Mouse (Mus musculus) neural tube, embryonic 11.5 days (tissue): ENCODE data around the gene Vamp5. TPM values are rescaled to one million over a fixed set of nuclear protein-coding genes. Genes with fewer than 3 reads are reported as not detected.

Source experiments
- ATAC-seq: fragments of 200-750 bp; cut with Nextera tagmentation; 2 replicates; pipeline ENCODE4 v1.8.0; 2017; ENCODE audit warnings: moderate number of reproducible peaks, mild to moderate bottlenecking, moderate TSS enrichment, moderate library complexity; ENCODE audit not compliant: insufficient read depth, low FRiP score, low TSS enrichment
- DNase-seq: peaks from one replicate; pipeline ENCODE4 v3.0.0-alpha.2; 2015; ENCODE audit warnings: low spot score
- H3K27ac ChIP-seq: fragments of 300-500 bp; sonication (generic); 2 replicates; pipeline ENCODE4 v1.5.1; 2014; ENCODE audit warnings: low read depth, mild to moderate bottlenecking, low read length
- H3K27me3 ChIP-seq: fragments of 300-500 bp; sonication (generic); 2 replicates; pipeline ENCODE4 v1.6.1; 2014; ENCODE audit warnings: mild to moderate bottlenecking, low read length, mixed read lengths; ENCODE audit not compliant: control insufficient read depth, insufficient read depth
- H3K36me3 ChIP-seq: fragments of 300-500 bp; sonication (generic); 2 replicates; pipeline ENCODE4 v1.6.1; 2014; ENCODE audit warnings: mild to moderate bottlenecking, low read length, moderate library complexity, mixed read lengths; ENCODE audit not compliant: control insufficient read depth, insufficient read depth
- H3K4me1 ChIP-seq: fragments of 300-500 bp; sonication (generic); 2 replicates; pipeline ENCODE4 v1.6.1; 2014; ENCODE audit warnings: low read length, mixed read lengths; ENCODE audit not compliant: control insufficient read depth, insufficient read depth
- H3K4me2 ChIP-seq: fragments of 300-500 bp; sonication (generic); 2 replicates; pipeline ENCODE4 v1.6.1; 2014; ENCODE audit warnings: low read depth, mild to moderate bottlenecking, moderate library complexity
- H3K4me3 ChIP-seq: fragments of 300-500 bp; sonication (generic); 2 replicates; pipeline ENCODE4 v1.5.1; 2014; ENCODE audit warnings: low read depth, low read length
- H3K9ac ChIP-seq: fragments of 300-500 bp; sonication (generic); 2 replicates; pipeline ENCODE4 v1.6.1; 2014; ENCODE audit warnings: mild to moderate bottlenecking, low read length
- H3K9me3 ChIP-seq: fragments of 300-500 bp; sonication (generic); 2 replicates; pipeline ENCODE4 v1.6.1; 2016; ENCODE audit warnings: low read length; ENCODE audit not compliant: control insufficient read depth
- WGBS: fragments of 180-500 bp; shearing (Covaris S2); extraction: QIAGEN DNeasy Blood & Tissue Kit; methylation state at CpG from one replicate; pipeline ENCODE4 v1.1.7; 2014; 5-methylcytosine and 5-hydroxymethylcytosine counted together
- polyA plus RNA-seq: library from polyadenylated mRNA; unstranded; fragments of >200 nt; fragmentation: Nextera tagmentation; extraction: Ambion mirVana; gene quantifications from 2 replicates; pipeline ENCODE4 v1.2.1, GENCODE M21; 2014

The Vamp5 gene
- 13.4 and 16.3 TPM in 2 replicates for polyA plus RNA-seq

DNA sequence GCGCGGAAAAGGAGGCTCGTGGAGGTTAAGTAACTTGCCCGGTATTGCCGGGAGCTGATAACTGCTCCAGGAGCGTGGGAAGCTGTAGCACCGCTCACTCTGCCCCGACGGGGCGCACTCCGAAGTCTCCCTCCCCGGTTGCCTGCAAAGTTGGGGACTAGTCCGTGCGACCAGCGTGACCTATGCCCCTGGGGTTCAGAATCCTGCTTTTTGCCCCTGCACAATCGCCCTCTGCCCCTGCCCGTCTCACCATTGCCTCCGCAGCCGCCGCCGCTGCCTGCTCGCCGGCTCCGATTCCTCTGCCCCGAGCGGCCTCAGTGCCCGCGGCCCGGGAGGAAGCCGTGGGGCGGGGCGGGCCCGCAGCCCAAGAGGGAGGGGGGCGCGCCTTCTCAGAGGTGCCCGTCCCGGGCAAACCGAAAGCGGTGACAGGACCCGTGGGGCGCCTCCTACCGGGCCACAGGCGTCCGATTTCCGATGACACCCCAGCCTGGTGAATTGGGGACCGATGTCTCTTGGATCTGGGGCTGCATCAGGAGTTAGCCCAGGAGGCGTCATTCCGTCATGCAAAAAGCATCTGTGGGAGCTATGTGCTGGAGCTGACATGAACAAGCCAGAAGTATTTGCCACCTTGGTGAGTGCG, at the start of gene Vamp5:
Gene Vamp5, minus strand, starts transcription at position 338 of the 640 bp plus-strand sequence.
- H3K36me3 ChIP-seq, result no peaks in the 10 kb centered on the region
- H3K4me3 ChIP-seq, result peak within 1 kb of the TSS; percentile 43
- no peak within 1 kb of the TSS for H3K27ac ChIP-seq
- peak within 1 kb of the TSS; percentile 61 for H3K4me2 ChIP-seq
- peak; percentile 38; the same call in 1 of the 2 replicates for ATAC-seq
- 3% methylated on average over 47 of the region's 49 CpGs for WGBS
- peak; percentile 64 for DNase-seq
- H3K27me3 ChIP-seq, result peaks cover 15% of the 10 kb centered on the region; the same call in 1 of the 2 replicates
- H3K9me3 ChIP-seq, result no peaks in the 10 kb centered on the region
- H3K4me1 ChIP-seq, result peaks cover 4% of the 10 kb centered on the region; the same call in 1 of the 2 replicates
- peak within 1 kb of the TSS; percentile 56 for H3K9ac ChIP-seq

DNA sequence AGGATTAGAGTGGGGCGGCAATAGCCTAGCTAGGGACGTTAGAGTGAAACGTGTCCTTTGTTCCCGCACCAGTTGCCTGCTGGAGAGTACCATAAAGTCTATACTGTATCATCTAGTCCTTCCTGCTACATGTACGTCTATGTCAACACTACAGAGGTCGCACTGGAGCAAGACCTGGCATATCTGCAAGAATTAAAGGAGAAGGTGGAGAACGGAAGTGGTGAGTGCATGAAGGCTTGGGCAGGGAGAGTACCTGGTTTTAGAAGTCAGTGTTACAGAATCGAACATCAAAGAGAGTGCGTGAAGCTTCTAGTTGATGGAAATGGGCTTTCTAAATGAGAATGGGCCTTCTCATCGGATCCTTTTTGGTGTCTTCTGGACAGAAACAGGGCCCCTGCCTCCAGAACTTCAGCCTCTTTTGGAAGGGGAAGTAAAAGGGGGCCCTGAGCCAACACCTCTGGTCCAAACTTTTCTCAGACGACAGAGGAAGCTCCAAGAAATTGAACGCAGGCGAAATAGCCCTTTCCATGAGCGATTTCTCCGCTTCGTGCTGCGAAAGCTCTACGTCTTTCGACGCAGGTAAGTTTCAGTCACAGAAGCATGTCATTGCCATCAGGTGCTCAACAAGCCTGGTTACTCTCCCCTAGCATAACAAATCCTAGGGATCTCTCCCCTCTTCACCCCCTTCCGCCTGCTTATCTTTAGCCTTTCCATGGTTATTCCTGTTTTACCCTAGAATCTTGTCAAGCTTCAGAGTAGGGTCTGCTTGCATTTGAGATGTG, 49.0 kb upstream of the Vamp5 start:
- H3K4me1 ChIP-seq, result no peaks in the 10 kb centered on the region
- H3K9me3 ChIP-seq, result no peaks in the 10 kb centered on the region
- no peak overlapping the region for H3K4me2 ChIP-seq
- no peak overlapping the region for H3K9ac ChIP-seq
- ATAC-seq, result no peak
- H3K36me3 ChIP-seq, result peaks cover 14% of the 10 kb centered on the region; the same call in 1 of the 2 replicates
- 90% methylated on average over 21 of the region's 21 CpGs for whole genome bisulfite sequencing
- no peak overlapping the region for H3K4me3 ChIP-seq
- DNase-seq, result no peak
- H3K27ac ChIP-seq, result no peak overlapping the region
- no peaks in the 10 kb centered on the region for H3K27me3 ChIP-seq

GRCm38 (mm10) chr6:72428036-72428435, 47.8 kb upstream of the Vamp5 start:
- Histone ChIP-seq H3K4me2 (no peak overlapping the region), H3K27me3 (no peaks in the 10 kb centered on the region), H3K36me3 (peaks cover 11% of the 10 kb centered on the region), H3K4me3 (no peak overlapping the region), H3K4me1 (no peaks in the 10 kb centered on the region), H3K27ac (no peak overlapping the region), H3K9ac (no peak overlapping the region), H3K9me3 (no peaks in the 10 kb centered on the region)
- peak; percentile 73 for DNase-seq
- ATAC-seq, result peak; percentile 77; the same call in 1 of the 2 replicates
- WGBS, result 39% methylated on average over 8 of the region's 8 CpGs

GRCm38 (mm10) chr6:72425646-72426045, 45.4 kb upstream of the Vamp5 start:
- Histone ChIP-seq H3K36me3 (peaks cover 6% of the 10 kb centered on the region), H3K4me1 (no peaks in the 10 kb centered on the region), H3K4me2 (no peak overlapping the region), H3K9ac (no peak overlapping the region), H3K4me3 (no peak overlapping the region), H3K9me3 (no peaks in the 10 kb centered on the region), H3K27ac (no peak overlapping the region), H3K27me3 (no peaks in the 10 kb centered on the region)
- DNase-seq (no peak), ATAC-seq (no peak)
- 92% methylated on average over 11 of the region's 11 CpGs for WGBS

DNA sequence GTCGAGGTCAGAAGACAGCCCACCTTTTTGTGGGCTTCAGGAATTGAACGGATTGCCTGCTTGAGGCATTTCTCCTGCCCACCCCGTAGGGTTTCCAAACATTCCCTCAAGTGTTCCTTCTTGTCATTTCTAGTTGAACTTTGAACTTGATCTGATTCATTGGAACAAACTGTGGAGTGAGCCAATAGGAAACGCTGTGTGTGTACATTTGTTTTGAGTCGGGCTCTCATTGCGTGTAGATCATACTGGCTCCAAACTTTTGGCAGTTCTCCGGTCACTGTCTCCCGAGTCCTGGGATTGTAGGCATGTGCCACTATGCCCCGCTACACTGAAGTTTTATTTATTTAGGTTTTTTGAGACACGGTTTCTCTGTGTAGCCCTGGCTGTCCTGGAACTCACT, 40.6 kb upstream of the Vamp5 start:
- Histone ChIP-seq H3K9me3 (no peaks in the 10 kb centered on the region), H3K4me3 (no peak overlapping the region), H3K4me1 (no peaks in the 10 kb centered on the region), H3K36me3 (peaks cover 3% of the 10 kb centered on the region), H3K27me3 (no peaks in the 10 kb centered on the region), H3K27ac (no peak overlapping the region), H3K9ac (no peak overlapping the region), H3K4me2 (no peak overlapping the region)
- ATAC-seq (no peak), DNase-seq (no peak)
- WGBS, result 92% methylated on average over 10 of the region's 10 CpGs

DNA sequence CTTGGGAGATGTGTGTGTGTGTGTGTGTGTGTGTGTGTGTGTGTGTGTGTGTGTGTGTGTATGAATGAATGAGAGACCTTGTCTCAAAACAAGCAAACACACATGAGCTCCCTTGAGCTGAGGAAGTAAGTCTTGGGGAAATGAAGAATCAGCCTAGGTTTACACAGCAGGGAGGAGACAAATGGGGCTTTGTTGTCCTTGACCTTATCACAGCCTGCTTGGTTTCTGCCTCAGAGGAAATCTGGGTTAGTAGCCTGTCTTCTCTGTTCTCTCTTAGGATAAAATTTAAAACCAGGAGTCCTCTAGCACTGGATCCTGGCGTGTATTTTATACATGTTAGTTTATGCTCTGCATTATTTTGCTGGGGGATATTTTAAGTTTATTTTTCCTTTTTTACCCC, 39.5 kb upstream of the Vamp5 start:
- Histone ChIP-seq H3K36me3 (no peaks in the 10 kb centered on the region; the same call in none of the 2 replicates), H3K27me3 (no peaks in the 10 kb centered on the region), H3K4me3 (no peak overlapping the region), H3K9ac (no peak overlapping the region), H3K4me2 (no peak overlapping the region), H3K27ac (no peak overlapping the region), H3K9me3 (no peaks in the 10 kb centered on the region), H3K4me1 (peaks cover 2% of the 10 kb centered on the region; the same call in 1 of the 2 replicates)
- DNase-seq, result no peak
- whole genome bisulfite sequencing, result 87% methylated on average over 1 of the region's 1 CpGs
- ATAC-seq, result no peak

GRCm38 (mm10) chr6:72418279-72418678, 38.0 kb upstream of the Vamp5 start:
- DNase-seq, result no peak
- H3K4me2 ChIP-seq, result no peak overlapping the region
- ATAC-seq, result no peak
- H3K4me3 ChIP-seq, result no peak overlapping the region
- WGBS, result 93% methylated on average over 4 of the region's 4 CpGs
- H3K9me3 ChIP-seq, result no peaks in the 10 kb centered on the region
- H3K9ac ChIP-seq, result no peak overlapping the region
- H3K27me3 ChIP-seq, result no peaks in the 10 kb centered on the region
- peaks cover 2% of the 10 kb centered on the region; the same call in 1 of the 2 replicates for H3K4me1 ChIP-seq
- no peaks in the 10 kb centered on the region; the same call in none of the 2 replicates for H3K36me3 ChIP-seq
- no peak overlapping the region for H3K27ac ChIP-seq

GRCm38 (mm10) chr6:72415964-72416772, 35.9 kb upstream of the Vamp5 start:
- no peak overlapping the region for H3K27ac ChIP-seq
- no peak overlapping the region for H3K9ac ChIP-seq
- no peaks in the 10 kb centered on the region; the same call in none of the 2 replicates for H3K36me3 ChIP-seq
- no peak overlapping the region for H3K4me3 ChIP-seq
- no peaks in the 10 kb centered on the region for H3K27me3 ChIP-seq
- WGBS, result 87% methylated on average over 7 of the region's 7 CpGs
- no peak overlapping the region for H3K4me2 ChIP-seq
- DNase-seq, result no peak
- H3K4me1 ChIP-seq, result peaks cover 2% of the 10 kb centered on the region; the same call in 1 of the 2 replicates
- H3K9me3 ChIP-seq, result no peaks in the 10 kb centered on the region
- ATAC-seq, result no peak
